Mouse (Mus musculus) gastrocnemius, postnatal 25 days (tissue): Measurements from ENCODE around the gene Hmcn1. TPM values are rescaled to one million over a fixed set of nuclear protein-coding genes. Genes with fewer than 3 reads are reported as not detected.

Experiments
- DNase-seq: peaks from one replicate; pipeline ENCODE4 v3.0.0; 2022
- long read RNA-seq, 2 experiments: library from polyadenylated mRNA; stranded (forward); transcript quantifications; one replicate each; pipeline ENCODE4 v2.0.0; 2021
- total RNA-seq, 2 experiments: library from RNA; stranded (reverse); gene quantifications; 1 replicate in 1 of 2; 2 replicates in 1 of 2; pipeline ENCODE4 v1.2.3; 2021

Hmcn1 gene
- total RNA-seq = 1 to 10 TPM; 7.9 to 8.6 TPM
- long read RNA-seq, experiment 1, transcript Hmcn1-203 (3 exons, 378 nt) = major isoform, 5 of 6 reads
- long read RNA-seq, experiment 1, partial matches to known transcripts = 0 of 6 reads
- long read RNA-seq, experiment 1, other reads (novel, unspliced or antisense) = 1 of 6 reads
- long read RNA-seq, experiment 2, partial matches to known transcripts = 0 of 6 reads
- long read RNA-seq, experiment 2, other reads (novel, unspliced or antisense) = 1 of 6 reads

GRCm38 (mm10) chr1:150993162-150994064 is at the start of gene Hmcn1:
TSS of gene Hmcn1 (minus strand) at chr1:150993435.
- DNase-seq = peak; percentile 47

GRCm38 (mm10) chr1:151040945-151041649 is 47.9 kb upstream of the Hmcn1 start:
- DNase-seq = no peak

GRCm38 (mm10) chr1:151040290-151040689 is 47.1 kb upstream of the Hmcn1 start:
- DNase-seq = no peak

- no peak for DNase-seq
Observed at GRCm38 (mm10) chr1:151039189-151039588, 46.0 kb upstream of the Hmcn1 start.

- no peak for DNase-seq
Observed at GRCm38 (mm10) chr1:151038566-151038965, 45.3 kb upstream of the Hmcn1 start.

- peak; percentile 25 for DNase-seq
Observed at GRCm38 (mm10) chr1:151036405-151036985, 43.3 kb upstream of the Hmcn1 start.

- no peak for DNase-seq
Observed at GRCm38 (mm10) chr1:151035766-151036165, 42.5 kb upstream of the Hmcn1 start.

- DNase-seq = peak; percentile 28
Observed at GRCm38 (mm10) chr1:151034993-151035592, 41.9 kb upstream of the Hmcn1 start.

DNA sequence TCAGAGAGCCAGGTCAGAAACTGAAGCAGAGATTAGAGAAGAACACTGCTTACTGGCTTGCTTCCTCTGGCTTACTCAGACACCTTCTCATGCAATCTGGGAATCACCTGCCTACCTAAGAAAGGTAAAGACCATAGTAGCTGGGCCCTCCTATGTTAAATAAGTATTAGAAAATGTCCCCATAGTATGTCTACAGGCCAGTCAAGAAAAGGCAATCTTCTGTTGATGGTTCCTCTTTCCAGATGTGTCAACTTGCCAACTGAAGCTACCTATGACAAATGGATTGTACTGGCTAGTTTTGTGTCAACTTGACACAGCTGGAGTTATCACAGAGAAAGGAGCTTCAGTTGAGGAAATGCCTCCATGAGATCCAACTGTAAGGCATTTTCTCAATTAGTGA is 40.1 kb upstream of the Hmcn1 start:
- DNase-seq = no peak

DNA sequence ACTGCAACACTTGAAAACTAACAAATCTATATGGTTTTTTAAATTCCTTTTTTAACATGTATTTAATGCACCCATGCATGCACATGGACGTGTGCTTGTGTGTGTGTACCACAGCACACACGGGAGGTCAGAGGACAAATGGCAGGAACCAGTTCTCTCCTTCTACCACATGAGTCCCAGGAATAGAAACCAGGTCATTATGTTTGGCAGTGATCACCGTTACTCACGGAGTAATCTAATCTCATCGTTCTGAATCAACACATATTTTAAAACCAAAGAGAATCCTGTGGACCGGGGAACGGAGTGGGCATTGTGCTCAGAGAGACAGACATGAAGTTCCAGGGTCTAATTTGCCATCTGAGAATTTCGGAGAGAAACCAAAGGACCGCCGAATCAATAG is 38.3 kb upstream of the Hmcn1 start:
- DNase-seq = no peak

GRCm38 (mm10) chr1:151031086-151031485 is 37.9 kb upstream of the Hmcn1 start:
- no peak for DNase-seq

DNA sequence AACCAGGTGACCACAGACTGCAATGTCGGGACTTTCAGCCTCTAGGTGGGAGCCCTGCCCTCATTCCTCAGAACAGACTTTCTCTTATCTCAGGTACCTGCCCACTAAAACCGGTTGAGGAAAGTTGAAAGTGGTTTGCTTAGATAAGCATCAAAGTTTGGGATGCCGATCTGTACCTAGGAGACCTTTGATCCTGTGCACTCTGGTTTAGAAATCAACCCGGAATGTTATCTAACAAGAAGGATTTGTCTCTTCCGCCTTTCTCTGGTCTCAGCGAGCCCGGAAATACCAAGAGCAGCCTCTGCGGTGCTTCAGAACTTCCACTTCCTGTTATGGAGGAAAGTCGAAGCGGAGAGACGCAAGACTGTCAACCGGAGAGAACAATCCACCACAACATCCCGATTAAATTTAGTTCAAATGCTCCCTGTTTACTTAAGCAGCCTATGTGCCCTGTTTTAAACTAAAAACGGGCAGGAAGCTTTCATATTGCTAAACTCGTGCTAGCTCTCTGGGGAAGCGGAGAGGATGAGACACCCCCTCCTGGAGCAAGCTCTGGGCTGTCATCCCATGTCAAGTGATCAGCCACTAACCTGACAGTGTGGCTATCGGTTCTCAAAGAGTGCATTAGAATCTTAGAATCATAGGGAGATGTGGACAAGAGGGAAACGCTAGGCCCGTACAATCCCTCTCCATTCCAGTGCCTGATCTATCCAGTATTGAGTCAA is 32.0 kb upstream of the Hmcn1 start:
- DNase-seq = peak; percentile 10

DNA sequence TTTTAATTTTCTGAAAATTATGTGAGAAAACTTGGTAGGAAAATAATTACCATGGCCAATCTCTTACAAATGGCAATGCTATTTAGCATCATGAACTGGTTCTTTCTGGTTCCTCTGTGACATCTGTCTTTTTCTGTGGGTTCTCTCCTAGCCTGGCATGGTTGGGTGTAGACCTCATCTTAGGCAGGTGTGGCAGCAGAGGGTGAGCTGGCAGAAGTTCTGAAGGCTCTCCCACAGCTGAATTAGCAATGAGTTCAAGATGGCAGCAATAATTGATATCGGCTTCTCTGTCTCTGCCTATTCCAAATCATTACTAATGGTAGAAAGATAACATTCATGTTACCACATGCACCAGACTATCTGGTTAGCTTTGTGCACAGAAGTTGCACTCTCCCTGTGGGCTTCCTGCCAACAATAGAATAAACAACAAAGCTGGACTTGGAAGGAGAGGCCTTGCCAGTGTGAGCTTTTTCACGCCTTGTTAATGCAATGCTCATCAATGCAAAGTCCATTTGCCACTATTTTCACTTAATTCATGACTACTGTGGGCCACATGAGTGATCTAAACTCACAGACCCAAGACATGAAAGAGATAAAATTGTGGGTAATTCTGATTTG is 26.1 kb upstream of the Hmcn1 start:
- DNase-seq = no peak

DNA sequence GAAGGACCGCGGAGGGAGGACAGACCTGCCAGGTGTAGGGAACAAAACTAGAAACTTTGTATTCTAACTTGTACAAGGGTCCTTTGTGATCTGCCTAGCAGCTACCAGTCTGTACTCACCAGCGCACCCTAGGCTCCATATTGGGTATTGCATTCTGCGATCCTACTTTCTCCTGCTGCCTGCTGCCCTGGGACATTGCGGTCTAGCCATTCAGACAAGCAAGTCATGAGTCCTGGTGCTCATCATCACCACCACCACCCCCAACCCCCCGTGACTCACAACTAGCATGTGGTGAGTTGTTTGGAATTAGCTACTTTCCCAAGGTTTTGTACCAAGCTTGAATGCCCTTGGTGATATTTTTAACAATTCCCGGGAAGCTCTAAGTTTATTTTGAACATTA is 17.8 kb upstream of the Hmcn1 start:
- DNase-seq = peak; percentile 28

DNA sequence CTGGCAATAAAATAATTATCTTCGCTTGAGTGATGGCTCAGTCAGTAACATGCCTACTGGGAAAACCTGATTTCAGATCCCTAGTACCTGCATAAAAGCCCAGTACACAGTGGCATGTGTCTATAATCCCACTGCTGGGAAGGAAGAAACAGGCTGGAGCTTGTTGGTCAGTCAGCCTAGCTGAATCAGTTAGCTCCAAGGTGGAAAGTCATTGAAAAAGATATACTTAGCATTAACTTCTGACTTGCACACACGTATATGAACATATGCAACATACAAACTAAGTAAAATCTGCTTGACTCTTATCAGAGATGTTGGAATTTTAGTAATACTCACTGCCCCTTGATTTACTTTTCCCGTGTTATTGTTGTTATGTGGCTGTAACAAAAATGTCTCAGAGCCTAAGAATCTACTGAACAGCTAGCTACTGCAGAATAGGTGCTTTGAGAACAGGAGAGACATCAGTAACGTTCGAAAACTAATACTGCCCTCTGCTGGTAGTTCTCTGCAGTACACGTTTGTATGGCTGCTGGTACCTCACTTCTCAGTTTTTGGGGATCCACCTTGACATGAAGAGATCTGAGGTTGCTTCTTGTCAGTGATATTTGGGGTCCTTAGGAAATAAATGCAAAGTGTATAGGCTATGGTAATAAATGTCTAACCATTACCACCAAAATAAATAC is 16.0 kb upstream of the Hmcn1 start:
- DNase-seq = no peak

DNA sequence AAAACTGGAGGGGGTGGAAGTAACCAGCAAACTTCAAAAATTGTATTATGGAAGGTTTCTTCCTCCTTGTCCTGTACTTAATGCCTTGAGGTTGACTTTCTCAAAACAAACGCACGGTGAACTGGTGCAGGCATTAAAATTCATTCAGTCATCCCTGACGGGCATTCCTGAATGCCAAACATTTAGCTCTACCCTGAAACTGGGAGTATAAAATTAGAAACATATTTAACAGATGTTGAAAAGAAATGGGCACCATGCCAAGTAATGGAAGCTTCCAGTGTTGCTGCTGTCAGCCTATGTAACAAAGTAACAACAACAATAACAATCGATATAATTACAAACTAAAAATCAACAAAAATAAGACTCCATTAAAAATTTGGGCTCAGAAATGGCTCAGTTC is 14.5 kb upstream of the Hmcn1 start:
- DNase-seq = no peak

DNA sequence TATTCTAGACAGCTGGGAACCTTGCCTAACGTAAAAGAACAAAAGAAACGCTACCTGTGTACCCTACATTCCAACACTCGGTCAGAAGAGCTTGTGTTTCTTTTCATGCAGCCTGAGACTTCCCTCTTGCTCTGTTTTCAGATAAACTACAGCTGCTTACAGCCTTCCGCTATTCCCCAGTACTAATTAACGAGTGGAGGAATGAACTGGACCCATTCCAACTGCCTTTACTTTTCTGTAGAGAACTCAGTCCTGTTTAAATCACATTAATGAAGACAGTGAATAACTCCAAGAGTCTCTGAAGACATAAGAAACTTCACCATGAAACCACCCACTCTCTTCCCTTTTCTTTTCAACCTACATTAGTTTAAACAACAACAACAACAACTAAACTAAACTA is 10.8 kb upstream of the Hmcn1 start:
- DNase-seq = no peak

GRCm38 (mm10) chr1:151001868-151002428 is 8.7 kb upstream of the Hmcn1 start:
- no peak for DNase-seq

DNA sequence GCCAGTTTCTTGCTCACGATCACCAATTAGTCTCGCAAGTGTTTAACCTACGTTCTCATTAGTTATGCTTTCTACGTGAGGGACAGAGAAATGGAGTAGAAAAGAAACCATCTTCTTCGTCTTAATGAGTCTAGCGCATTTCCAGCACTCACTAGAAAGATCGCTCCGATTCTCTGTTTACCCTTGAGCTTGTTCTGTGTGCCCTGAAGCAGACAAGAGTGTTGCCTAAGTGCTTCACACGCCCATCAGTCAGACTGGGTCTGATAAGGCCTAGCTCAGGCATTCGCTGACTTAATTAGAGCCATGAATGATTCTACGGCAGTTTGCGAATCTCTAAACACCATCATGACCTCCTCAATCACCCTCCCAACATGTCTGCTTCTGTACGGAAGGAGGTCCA is 7.5 kb upstream of the Hmcn1 start:
- no peak for DNase-seq

- DNase-seq = no peak
Observed at GRCm38 (mm10) chr1:150994612-150995011, 1.4 kb upstream of the Hmcn1 start.
